ENCODE assay signal across 31 mouse cellular contexts in the genomic region with DNA sequence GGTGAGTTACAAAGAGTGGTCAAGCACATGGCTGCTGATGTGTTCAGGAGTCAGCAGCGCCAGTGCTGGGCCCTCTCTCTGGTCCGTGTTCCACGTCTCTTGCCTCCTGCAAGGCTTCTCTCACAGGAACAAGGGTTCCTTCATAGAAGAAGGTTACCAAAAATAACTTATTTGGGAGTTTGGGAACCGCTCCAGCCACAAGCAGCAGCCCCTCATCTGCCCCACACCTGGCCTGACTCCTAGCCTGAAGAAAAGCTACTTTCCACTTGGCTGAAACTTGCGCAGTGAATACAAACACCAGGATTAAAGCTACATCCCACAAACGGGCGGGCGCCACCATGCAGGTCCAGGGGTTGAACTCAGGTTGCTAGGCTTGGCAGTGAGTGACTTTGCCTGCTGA.
DNase-seq lines count a peak whose midpoint lies in the region; ATAC-seq and TF ChIP-seq lines count a peak whose summit lies in the region.
"Had no signal": no experiment of that assay in that cellular context is flagged by ENCODE, and none has a peak within 500 bp of the region (broad histone marks: within the 10 kb centered on the region; RNA-seq: fewer than 3 reads in every experiment).

No protein-coding gene starts in this region.

- intact Hi-C loops in heart, postnatal 25 days (cut with DNase I) = no loop called here
- intact Hi-C loops in heart, postnatal 14 days (cut with DNase I) = no loop called here

- H3K27me3 ChIP-seq in heart, embryonic 13.5 days (replicated peaks) = no peaks in the 10 kb centered on the region
- no peaks in the 10 kb centered on the region for H3K27me3 ChIP-seq in heart, postnatal 0 days (ENCODE audit: control insufficient read depth, insufficient read depth, low read length)
- H3K27me3 ChIP-seq: embryonic facial prominence, embryonic 12.5 days; forebrain, embryonic 15.5 days; hindbrain, embryonic 12.5 days; intestine, embryonic 15.5 days; limb, embryonic 13.5 days; lung, embryonic 15.5 days; neural tube, embryonic 12.5 days had no signal

- 65% methylated on average over 8 of the region's 8 CpGs for WGBS in heart, embryonic 13.5 days
- 60% methylated on average over 8 of the region's 8 CpGs for WGBS in heart, postnatal 0 days

- peaks cover 6% of the 10 kb centered on the region; the same call in 1 of the 2 replicates for H3K36me3 ChIP-seq in heart, embryonic 13.5 days
- H3K36me3 ChIP-seq in ES-E14 (ENCODE audit: control insufficient read depth, insufficient read depth, low read length, poor library complexity, severe bottlenecking) = no peaks in the 10 kb centered on the region
- H3K36me3 ChIP-seq in heart, postnatal 0 days (replicated peaks; ENCODE audit: control insufficient read depth, insufficient read depth, low read length) = 0 out of 2 replicates have a peak, but pooled peaks cover 5% of the 10 kb centered on the region
- H3K36me3 ChIP-seq: embryonic facial prominence, embryonic 12.5 days; forebrain, embryonic 10.5 days; forebrain, embryonic 15.5 days; hindbrain, embryonic 12.5 days; intestine, embryonic 15.5 days; limb, embryonic 13.5 days; lung, embryonic 15.5 days; midbrain, embryonic 10.5 days; neural tube, embryonic 12.5 days had no signal

- no peak for TF ChIP-seq CTCF in heart, postnatal 0 days (IDR thresholded peaks at IDR 0.05; ENCODE audit: low read depth)

- no peaks in the 10 kb centered on the region for H3K9me3 ChIP-seq in heart, embryonic 13.5 days
- H3K9me3 ChIP-seq in ES-E14 (ENCODE audit: control insufficient read depth, insufficient read depth, low read depth, low read length) = no peaks in the 10 kb centered on the region
- no peaks in the 10 kb centered on the region for H3K9me3 ChIP-seq in heart, postnatal 0 days (replicated peaks; ENCODE audit: control insufficient read depth, low read length)
- H3K9me3 ChIP-seq: embryonic facial prominence, embryonic 12.5 days; forebrain, embryonic 10.5 days; forebrain, embryonic 15.5 days; hindbrain, embryonic 12.5 days; intestine, embryonic 15.5 days; limb, embryonic 13.5 days; lung, embryonic 15.5 days; midbrain, embryonic 10.5 days; neural tube, embryonic 12.5 days had no signal

- DNase-seq in heart, adult 11 months = peak; percentile 87
- DNase-seq in heart, postnatal 25 days (ENCODE audit: low spot score) = no peak
- no peak for DNase-seq in heart, postnatal 14 days
- no peak for DNase-seq in ES-E14 (ENCODE audit: low read depth, low spot score)
- DNase-seq in heart, postnatal 0 days (ENCODE audit: low spot score) = no peak
- no peak for DNase-seq in thymus, postnatal 25 days
- DNase-seq: adrenal gland, postnatal 14 days; cerebellum, adult 11 months; cerebellum, adult 9-10 months; cerebellum, postnatal 36 days; gastrocnemius, postnatal 10 days; kidney, adult 2 months; kidney, postnatal 36 days; right cerebral cortex, adult 18-20 months; spleen, adult 18-20 months; thymus, postnatal 36 days had no signal

- H3K9ac ChIP-seq in heart, embryonic 13.5 days = peak overlapping the region; percentile 40; the same call in 1 of the 2 replicates
- H3K9ac ChIP-seq in ES-E14 (ENCODE audit: insufficient read depth, low read depth, low read length, poor library complexity, severe bottlenecking) = 0 out of 2 replicates have a peak overlapping the region, but pooled peaks have one; percentile 43
- no peak overlapping the region for H3K9ac ChIP-seq in heart, postnatal 0 days (replicated peaks; ENCODE audit: low read depth, low read length)
- H3K9ac ChIP-seq: embryonic facial prominence, embryonic 12.5 days; forebrain, embryonic 15.5 days; hindbrain, embryonic 12.5 days; intestine, embryonic 15.5 days; limb, embryonic 13.5 days; liver, embryonic 14.5 days; lung, embryonic 15.5 days; neural tube, embryonic 12.5 days had no signal

- in situ Hi-C loops in ES-E14 (cut with MboI; ENCODE audit: low sequenced_read_pairs in 2 of 2, unreplicated experiment in 2 of 2) = no loop called here

- no peak overlapping the region for H3K4me2 ChIP-seq in heart, embryonic 13.5 days
- no peak overlapping the region for H3K4me2 ChIP-seq in heart, postnatal 0 days (ENCODE audit: low read depth, low read length)
- H3K4me2 ChIP-seq: embryonic facial prominence, embryonic 12.5 days; forebrain, embryonic 15.5 days; hindbrain, embryonic 12.5 days; intestine, embryonic 15.5 days; limb, embryonic 13.5 days; lung, embryonic 15.5 days; neural tube, embryonic 12.5 days had no signal

- H3K27ac ChIP-seq in heart, embryonic 13.5 days (replicated peaks) = peak overlapping the region; percentile 76
- peak overlapping the region; percentile 31; the same call in 1 of the 2 replicates for H3K27ac ChIP-seq in ES-E14 (ENCODE audit: insufficient read depth, low read depth, low read length, poor library complexity, severe bottlenecking)
- H3K27ac ChIP-seq in heart, postnatal 0 days (ENCODE audit: low read depth) = peak overlapping the region; percentile 74
- H3K27ac ChIP-seq: embryonic facial prominence, embryonic 12.5 days; forebrain, embryonic 10.5 days; forebrain, embryonic 15.5 days; hindbrain, embryonic 12.5 days; hindbrain, postnatal 0 days; intestine, embryonic 15.5 days; layer of hippocampus, adult 2 months; left cerebral cortex, adult 2 months; limb, embryonic 13.5 days; liver, embryonic 14.5 days; lung, embryonic 15.5 days; midbrain, embryonic 10.5 days; neural tube, embryonic 12.5 days had no signal

- peaks cover 27% of the 10 kb centered on the region for H3K4me1 ChIP-seq in heart, embryonic 13.5 days
- H3K4me1 ChIP-seq in ES-E14 (ENCODE audit: control insufficient read depth in 2 of 2, insufficient read depth in 2 of 2, low read length in 2 of 2, poor library complexity in 1 of 2) = no peaks in the 10 kb centered on the region
- peaks cover 10% of the 10 kb centered on the region for H3K4me1 ChIP-seq in heart, postnatal 0 days (ENCODE audit: control insufficient read depth, insufficient read depth)
- H3K4me1 ChIP-seq: embryonic facial prominence, embryonic 12.5 days; forebrain, embryonic 10.5 days; forebrain, embryonic 15.5 days; hindbrain, embryonic 12.5 days; intestine, embryonic 15.5 days; limb, embryonic 13.5 days; lung, embryonic 15.5 days; midbrain, embryonic 10.5 days; neural tube, embryonic 12.5 days had no signal

- no peak for ATAC-seq in heart, embryonic 13.5 days (ENCODE audit: extremely low read depth, insufficient number of reproducible peaks, low FRiP score, low TSS enrichment)
- peak; percentile 34; the same call in 1 of the 2 replicates for ATAC-seq in heart, postnatal 0 days (ENCODE audit: insufficient read depth, low read depth)
- ATAC-seq: forebrain, embryonic 15.5 days; hindbrain, postnatal 0 days; intestine, embryonic 15.5 days had no signal

- no peak overlapping the region for H3K4me3 ChIP-seq in heart, embryonic 13.5 days
- no peak overlapping the region for H3K4me3 ChIP-seq in ES-E14 (ENCODE audit: insufficient read depth in 1 of 2, low read depth in 1 of 2, low read length in 2 of 2, poor library complexity in 1 of 2, severe bottlenecking in 1 of 2)
- H3K4me3 ChIP-seq in heart, postnatal 0 days (ENCODE audit: low read depth, low read length) = no peak overlapping the region
- H3K4me3 ChIP-seq: embryonic facial prominence, embryonic 12.5 days; forebrain, embryonic 10.5 days; forebrain, embryonic 15.5 days; hindbrain, embryonic 12.5 days; intestine, embryonic 15.5 days; layer of hippocampus, adult 2 months; left cerebral cortex, adult 2 months; limb, embryonic 13.5 days; lung, embryonic 15.5 days; midbrain, embryonic 10.5 days; myocyte; neural tube, embryonic 12.5 days had no signal

- TF ChIP-seq EP300 in heart, postnatal 0 days (IDR thresholded peaks at IDR 0.05; ENCODE audit: low read depth) = no peak

TF ChIP-seq in ES-E14, 5 proteins besides CTCF, POLR2A, EP300 and RAD21:
- TF ChIP-seq MAFK (IDR thresholded peaks at IDR 0.05; ENCODE audit: insufficient read depth, low read depth, low read length) = no peak
- no peak for TF ChIP-seq ZC3H11A (IDR thresholded peaks at IDR 0.05; ENCODE audit: borderline replicate concordance, low read depth, low read length)
- no peak for TF ChIP-seq CHD2 (IDR thresholded peaks at IDR 0.05; ENCODE audit: low read depth, low read length)
- no peak for TF ChIP-seq HCFC1 (IDR thresholded peaks at IDR 0.05; ENCODE audit: borderline replicate concordance, insufficient read depth, low read length)
- TF ChIP-seq ZNF384 (IDR thresholded peaks at IDR 0.05; ENCODE audit: low read depth, low read length) = no peak
